Mouse (Mus musculus) myocyte (in vitro differentiated cells): ENCODE results near the gene Rhbdd1.

Experiments used
- E2F4 ChIP-seq: IDR thresholded peaks from one replicate; pipeline ENCODE4 v1.6.1; 2011; ENCODE audit warnings: mild to moderate bottlenecking, control low read depth, moderate library complexity; ENCODE audit not compliant: insufficient read depth
- MAX ChIP-seq: IDR thresholded peaks from one replicate; pipeline ENCODE4 v1.6.1; 2011; ENCODE audit warnings: low read depth, mild to moderate bottlenecking, control low read depth
- MYOD1 ChIP-seq, 3 experiments: IDR thresholded peaks; one replicate each; pipeline ENCODE4 v1.6.1; 2011; ENCODE audit warnings: control low read depth in 2 of 3, low read depth in 2 of 3, mild to moderate bottlenecking in 2 of 3, moderate library complexity in 1 of 3; ENCODE audit not compliant: insufficient read length in 2 of 3, control insufficient read depth in 1 of 3
- POLR2A ChIP-seq: IDR thresholded peaks from one replicate; pipeline ENCODE4 v1.6.1; 2011; ENCODE audit warnings: low read depth, mild to moderate bottlenecking, control low read depth, moderate library complexity; ENCODE audit not compliant: insufficient read length
- POLR2AphosphoS2 ChIP-seq: IDR thresholded peaks from one replicate; pipeline ENCODE4 v1.6.1; 2011; ENCODE audit warnings: low read depth, control low read depth; ENCODE audit not compliant: insufficient read length
- REST ChIP-seq: IDR thresholded peaks from one replicate; pipeline ENCODE4 v1.6.1; 2011; ENCODE audit warnings: mild to moderate bottlenecking, control low read depth, moderate library complexity; ENCODE audit not compliant: insufficient read depth, insufficient read length
- SRF ChIP-seq: IDR thresholded peaks from one replicate; pipeline ENCODE4 v1.6.1; 2011; ENCODE audit warnings: low read depth; ENCODE audit not compliant: control insufficient read depth, insufficient read length
- TCF12 ChIP-seq: IDR thresholded peaks from one replicate; pipeline ENCODE4 v1.6.1; 2011; ENCODE audit warnings: mild to moderate bottlenecking, control low read depth; ENCODE audit not compliant: poor library complexity, insufficient read depth, severe bottlenecking
- USF1 ChIP-seq: IDR thresholded peaks from one replicate; pipeline ENCODE4 v1.6.1; 2011; ENCODE audit warnings: low read depth, mild to moderate bottlenecking, control low read depth, moderate library complexity

DNA sequence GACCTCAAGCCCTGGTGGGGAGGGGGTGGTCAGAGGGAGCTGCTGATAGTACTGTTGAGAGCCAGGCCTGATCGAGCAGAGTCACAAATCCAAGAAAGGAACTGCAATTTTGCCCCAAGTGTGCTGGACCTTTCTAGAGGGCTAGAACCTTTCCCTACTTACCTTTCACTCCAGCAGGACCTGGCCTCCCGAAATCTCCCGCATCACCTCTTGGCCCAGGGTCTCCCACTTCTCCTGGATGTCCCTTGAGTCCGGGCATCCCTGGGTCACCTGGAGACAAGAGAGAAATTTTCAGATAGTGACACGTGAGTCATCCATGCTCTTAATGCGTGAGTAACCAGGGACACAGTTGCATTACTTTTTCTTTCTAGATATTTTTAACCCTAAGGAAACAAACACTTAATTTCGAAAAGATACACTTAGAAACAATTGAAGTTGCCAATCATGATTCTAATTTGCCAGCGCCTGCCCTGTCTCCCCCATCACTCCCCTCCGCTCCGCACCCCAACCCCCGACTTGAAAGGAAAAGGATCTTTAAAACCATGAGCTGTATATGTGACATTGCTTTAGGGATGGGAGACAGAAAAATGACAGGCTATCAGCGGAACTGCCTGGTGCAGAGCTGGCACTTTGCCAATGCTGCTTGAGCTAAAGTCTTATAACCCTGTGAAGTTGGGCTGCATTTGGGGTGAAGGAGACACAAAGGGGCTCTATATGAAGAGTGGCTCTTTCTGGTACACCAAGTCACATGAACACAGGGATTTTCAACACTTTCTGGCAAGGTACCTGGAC is 163.6 kb downstream of the Rhbdd1 start:
- no peak for TF ChIP-seq SRF
- TF ChIP-seq MAX, result no peak
- TF ChIP-seq POLR2A, result no peak
- TF ChIP-seq POLR2AphosphoS2, result no peak
- TF ChIP-seq E2F4, result no peak
- no peak for TF ChIP-seq REST
- no peak for TF ChIP-seq MYOD1 (IDR thresholded peaks at IDR 0.05; ENCODE audit: control insufficient read depth in 1 of 3, insufficient read length in 2 of 3, low read depth in 2 of 3)
- no peak for TF ChIP-seq USF1
- no peak for TF ChIP-seq TCF12
